Mouse (Mus musculus): Measurements from ENCODE around the gene Rpl38.

The Rpl38 gene

DNA sequence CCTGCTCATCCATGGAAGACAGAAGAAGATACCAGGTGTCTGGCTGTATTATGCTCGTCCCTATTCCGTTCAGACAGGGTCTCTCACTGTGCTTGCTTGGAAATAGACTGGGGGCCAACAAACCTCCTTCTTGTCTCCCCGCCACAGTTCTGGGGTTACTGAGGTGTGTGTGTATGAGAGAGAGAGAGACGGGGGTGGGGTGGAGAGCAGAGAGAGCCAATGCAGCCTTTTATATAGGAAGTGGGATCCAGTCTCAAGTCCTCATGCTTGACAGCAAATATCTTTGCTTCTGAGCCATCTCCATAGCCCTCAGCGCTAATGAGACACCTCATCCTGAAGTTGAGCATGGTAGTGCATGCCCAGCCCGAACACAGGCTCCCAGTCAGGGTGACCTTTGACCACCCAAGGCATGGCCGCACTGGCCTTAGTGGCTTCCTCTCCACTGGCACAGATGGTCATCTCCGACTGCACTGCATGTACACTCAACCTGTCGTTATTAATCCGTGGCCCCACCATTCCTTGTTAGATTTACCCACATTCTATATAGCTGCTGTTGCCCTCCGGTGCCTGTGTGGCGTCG lies 14.1 kb downstream of the Rpl38 start:
- peak; percentile 58 for DNase-seq

DNA sequence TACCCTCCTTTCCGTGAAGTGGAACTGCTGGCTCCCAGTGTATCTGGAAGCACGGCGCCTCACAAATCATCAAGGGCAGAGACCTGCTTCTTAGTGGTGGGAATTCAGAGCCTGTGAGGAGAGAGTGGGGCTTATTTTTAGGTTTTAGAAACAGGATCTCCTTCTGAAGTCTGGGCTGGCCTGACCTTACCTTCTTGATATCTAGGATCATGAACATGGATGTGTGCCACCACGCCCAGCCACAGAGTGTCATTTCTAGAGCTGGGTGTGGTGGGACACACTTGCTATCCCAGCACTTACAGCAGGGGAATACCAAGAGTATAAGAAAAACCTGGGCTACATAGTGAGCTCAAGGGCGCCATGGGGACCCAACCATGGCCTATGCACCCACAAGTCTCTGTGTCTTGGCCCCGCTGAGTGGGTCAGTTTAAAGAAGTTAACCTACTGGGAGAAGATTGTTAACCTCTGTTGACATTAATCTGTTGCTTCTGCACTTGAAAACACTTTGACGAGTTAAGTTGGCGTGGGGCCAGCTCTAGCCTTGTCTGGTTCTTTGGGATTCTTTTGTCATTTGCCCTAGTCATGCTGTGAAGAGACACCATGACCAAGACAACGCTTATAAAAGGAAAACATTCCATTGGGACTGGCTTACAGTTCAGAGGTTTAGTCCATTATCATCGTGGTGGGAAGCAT lies 14.9 kb downstream of the Rpl38 start:
- no peak for DNase-seq

DNA sequence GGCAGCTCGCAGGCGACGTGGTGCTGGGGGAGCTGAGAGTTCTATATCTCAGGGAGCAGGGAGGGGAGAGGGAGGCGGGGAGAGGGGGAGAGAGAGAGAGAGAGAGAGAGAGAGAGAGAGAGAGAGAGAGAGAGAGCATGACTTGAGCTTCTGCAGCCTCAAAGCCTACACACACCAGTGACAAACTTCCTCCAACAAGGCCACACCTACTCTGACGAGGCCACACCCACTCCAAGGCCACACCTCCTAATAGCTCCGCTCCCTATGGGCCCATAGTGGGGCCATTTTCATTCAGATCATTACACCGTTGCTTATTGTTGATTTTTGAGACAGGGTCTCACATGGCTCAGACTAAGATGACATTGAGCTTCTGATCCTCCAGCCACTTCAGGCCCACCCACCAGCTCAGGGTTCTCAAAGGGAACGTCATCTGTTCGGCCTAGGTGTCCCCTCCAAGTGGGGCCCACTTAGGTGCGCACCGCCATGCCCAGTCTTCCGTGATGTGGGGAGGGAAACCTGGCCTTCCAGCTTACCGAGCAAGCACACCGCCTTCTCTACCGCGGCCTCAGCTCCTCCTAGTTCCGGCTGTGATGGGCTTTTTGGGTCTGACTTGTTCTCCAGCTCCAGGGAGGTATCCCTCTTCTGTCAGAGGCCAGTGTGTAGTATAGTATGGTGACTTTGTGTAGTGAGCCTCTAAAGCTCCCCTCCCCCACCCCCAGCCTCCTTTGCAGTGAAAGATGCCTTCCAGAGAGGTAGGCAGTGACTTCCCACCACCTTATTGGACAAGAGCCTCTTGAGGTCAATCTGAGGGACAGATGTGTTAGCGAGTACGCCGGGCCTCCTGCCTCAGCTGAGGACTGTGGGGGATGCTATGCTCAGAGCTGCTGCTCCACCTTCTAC lies 15.6 kb downstream of the Rpl38 start:
- DNase-seq = no peak

DNA sequence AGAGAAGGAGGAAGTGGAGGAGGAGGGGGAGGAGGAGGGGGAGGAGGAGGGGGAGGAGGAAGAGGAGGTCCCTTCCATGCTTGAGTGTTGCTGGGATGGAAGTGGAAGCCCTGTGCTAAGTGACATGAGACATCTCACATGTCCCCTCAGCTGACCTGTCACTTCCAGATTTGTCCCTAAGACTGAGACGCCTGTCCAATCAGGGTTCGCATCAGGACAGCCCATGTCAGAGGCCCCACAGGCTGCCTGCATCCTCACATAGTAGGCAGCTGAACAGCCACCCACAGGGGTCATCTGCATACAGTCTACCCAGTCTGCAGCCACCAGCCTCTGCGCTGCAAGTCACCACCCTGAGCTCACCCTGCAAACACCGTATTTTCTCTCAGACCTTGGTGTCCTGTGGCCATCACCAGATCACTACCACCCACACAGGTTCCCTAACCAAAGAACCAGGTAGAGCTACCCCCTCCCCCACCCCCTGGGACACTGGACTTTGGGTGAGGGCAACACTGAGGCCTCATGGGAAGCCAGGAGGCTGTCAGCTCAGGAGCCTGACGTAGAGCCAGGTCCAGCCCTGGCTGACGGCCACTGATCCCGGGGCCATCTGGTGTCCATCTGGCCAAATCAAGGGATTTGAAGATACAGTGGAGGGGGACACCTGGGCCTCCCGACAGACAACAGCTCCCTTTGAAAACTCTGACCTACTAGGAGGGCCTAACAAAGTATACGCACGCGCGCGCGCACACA lies 16.5 kb downstream of the Rpl38 start:
- peak; percentile 91 for DNase-seq

DNA sequence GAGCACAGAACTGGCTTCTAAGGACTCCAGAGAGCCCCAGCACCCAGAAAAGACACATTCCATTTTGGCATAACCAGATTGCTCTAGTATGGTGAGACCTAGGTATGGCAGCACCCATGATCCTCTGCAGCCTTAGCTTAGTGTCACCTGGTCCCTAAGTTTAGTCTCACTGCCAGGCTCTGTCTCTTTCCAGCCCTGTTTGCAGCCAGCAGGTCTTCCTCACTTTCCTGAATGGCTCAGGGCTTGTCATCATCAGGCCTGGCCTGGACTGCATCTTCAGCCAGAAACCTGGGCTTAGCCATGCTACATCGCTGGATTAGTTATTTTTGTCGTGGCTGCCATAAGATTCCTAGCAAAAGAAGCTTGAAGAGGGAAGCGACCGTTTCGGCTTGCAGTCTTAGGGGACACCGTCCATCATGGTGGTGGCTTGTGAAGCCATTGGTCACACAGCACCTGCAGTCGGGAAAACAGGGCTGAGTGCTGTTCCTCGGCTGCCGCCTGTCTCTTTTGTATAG lies 17.3 kb downstream of the Rpl38 start:
- no peak for DNase-seq

DNA sequence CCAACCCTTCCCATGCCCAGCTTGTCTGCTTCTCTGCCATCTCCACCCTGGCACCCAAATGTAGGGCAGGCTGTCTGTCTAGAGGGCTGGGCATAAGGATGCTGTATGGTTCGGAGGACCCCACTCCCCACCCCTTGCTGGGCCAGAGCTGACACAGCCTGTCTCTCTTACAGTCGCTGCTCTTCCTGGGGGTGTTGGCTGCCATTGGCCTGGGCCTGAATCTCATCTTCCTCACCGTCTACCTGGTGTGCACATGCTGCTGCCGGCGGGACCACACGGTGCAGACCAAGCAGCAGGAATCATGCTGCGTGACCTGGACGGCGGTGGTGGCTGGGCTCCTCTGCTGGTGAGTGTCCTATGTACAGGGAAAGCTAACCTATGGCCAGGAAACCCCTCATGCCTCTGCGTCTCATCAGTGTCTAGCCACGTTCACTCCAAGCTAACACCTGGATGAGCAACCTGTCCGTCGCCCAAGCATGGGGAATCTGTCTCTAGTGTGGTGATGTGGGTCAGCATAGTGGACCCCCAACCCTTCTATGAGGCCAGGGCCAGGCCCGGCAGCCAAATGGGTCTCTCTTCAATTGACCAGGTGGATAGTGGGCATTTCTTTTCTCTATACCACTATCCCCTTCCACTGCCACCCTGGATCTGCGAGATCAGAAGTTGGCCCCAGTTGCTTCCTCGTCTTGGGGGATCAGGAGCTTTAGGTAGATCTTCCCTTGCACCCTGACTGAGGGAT lies 18.1 kb downstream of the Rpl38 start:
- no peak for DNase-seq

DNA sequence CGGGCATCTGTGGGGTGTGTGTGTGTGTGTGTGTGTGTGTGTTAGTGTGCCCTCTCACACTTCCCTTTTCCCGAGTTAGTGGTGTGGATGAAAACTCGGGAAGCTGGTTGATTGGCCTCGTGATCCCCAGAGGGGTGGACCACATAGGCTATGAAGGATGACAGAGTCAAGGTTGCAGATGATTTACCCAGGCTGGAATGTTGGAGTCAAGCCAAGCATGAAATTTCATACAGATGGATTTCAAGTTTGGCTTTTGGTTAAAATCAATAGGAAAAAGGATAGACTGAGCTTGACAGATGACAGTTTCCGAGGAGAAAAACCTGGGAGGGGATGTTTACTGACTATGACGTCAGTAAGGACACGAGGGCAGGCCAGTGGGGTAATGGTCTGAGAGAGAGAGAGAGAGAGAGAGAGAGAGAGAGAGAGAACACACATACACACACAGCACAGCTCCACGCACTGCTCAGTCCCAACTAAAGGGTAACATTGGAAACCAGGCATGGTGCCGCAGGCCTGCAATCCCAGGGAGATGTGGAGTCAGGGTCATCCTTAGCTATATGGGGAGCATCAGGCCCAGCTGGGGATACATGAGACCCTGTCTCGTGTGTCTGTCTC lies 19.4 kb downstream of the Rpl38 start:
- DNase-seq = no peak

DNA sequence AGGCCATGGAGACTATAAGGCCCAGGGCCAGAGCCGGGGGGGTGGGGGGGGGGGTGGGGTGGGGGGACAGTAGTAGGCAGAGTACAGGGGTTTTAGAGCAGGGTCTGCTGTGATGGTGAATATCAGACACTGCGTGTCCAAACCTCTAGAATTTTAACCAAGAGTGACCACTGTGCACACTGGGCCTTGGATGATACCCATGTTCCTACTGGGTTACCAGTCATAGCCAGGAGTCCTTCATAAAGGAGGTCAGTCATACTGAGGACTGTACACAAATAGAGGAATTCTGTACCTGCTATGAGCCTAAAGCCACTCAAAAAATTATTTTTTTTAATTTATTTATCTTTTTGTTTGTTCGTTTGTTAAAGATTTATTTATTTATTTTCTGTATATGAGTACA lies 20.4 kb downstream of the Rpl38 start:
- no peak for DNase-seq

DNA sequence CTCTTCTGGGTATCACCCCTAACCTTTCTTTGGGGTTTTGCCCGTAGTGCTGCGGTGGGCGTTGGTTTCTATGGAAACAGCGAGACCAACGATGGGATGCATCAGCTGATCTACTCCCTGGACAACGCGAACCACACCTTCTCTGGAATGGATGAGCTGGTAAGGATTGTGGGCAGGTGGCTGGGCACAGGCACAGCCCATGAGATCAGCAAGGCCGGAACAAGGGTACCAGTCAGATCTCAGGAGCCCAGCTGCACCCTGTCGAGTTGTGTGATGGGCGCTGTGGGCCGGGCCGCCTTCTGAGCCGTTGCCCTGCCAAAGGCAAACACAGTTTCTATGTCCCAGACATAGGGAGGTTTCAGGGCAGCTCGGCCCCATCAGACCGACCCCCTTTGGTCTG lies 21.9 kb downstream of the Rpl38 start:
- no peak for DNase-seq

DNA sequence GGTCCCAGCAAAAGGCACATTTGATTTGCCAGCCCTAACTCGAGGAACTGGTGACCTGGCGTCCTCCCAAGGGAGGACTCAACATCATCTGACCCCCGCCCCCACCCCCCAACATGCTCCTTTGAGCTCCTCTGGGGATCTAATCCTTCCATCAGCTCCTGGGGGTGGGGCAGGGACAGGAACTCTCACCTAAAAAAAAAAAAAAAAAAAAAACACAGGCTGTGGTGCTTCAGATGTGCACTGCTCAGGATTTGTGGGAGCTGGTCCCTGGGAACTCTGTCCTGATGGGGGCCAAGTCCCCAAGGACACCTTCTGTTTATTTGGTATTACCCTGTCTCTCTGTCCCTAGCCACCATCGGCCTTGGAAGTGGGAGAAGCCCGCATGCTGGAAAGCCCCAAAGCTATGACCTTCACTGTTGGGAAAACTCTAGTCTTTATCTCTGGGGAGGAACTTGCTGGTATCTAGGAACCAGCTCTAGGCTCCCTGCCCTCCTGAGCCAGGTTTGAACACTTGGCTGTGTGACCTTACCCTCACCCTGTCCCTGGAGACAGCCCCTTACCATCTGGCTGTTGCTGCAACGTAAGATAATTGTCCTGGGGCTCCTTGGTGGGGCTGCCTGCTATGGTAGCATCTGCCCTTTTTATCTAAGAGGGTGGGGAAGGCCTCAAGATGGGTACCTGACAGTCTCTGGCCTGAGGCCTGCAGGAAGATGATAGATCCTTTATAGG lies 23.3 kb downstream of the Rpl38 start:
- DNase-seq = no peak

DNA sequence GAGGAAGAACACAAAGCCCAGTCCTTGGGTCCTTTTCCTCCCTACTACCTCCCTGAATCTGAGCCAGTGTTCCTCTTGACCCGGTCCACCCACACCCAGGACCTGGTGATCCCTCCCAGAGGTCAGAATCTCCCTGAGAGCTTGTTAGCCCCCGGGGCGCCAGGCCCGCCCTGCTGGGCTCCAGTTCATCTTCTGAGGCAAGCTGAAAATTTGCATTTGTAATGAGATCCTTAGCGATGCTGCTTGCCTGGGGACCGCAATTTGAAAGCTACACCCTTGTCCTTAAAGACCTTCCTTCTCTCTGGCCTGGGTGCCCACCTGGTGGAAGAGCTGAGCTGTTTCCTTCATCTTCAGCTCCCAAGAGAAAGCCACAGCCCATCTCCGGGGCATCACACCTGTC lies 24.3 kb downstream of the Rpl38 start:
- no peak for DNase-seq

DNA sequence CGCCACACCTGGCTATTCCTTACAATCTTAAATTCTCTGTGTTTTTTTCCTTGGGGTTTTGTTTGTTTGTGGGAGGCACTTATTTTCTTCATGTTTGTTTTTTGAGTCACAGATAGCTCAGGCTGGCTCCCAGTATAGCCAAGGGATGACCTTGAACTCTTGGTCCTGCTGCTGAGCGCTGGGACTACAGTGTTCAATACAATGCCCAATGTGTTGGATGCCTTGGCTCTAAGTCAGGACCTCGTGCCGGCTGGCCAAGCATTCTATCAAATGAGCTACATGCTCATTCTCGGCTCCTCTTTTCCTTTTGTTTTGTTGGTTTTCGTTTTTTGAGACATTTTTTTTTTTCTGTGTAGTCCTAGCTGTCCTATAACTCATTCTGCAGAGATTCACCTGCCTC lies 25.1 kb downstream of the Rpl38 start:
- no peak for DNase-seq

DNA sequence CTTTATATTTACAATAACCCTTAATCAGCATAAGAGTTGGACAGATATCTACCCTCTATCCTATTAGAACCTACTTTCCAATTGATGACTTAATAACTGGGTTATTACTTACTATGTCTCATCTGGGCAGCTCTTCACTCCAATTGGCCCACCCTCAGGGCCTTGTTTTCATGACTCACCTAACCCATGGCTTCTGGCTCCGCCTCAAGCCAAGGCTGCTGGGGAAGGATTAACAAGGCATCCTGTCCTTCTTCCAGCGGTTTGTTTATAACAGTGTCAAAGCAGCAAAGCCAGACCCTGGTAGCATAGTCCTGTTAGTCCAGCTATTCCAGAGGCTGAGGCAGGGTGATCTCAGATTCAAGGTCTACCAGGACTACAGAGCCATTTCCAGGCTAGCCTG lies 26.1 kb downstream of the Rpl38 start:
- no peak for DNase-seq

DNA sequence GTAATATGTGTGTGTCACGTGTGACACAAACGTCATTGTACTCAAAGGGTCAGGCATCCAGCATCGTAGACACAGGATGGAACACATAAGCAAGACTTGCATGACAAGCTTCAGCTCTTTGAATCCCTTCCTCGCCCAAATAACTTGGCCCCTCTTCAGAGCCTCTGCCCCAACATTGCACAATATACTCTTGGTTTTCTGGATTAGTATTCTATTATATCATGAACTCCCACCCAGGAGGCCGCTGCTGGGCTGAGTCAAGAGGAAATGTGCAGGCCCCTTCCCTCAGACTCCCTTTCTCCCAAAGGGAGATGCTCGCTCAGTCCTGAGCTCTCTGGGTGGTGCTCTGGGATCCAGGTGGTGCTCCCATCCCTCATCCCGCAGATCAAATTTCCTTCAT lies 30.2 kb downstream of the Rpl38 start:
- DNase-seq = no peak

DNA sequence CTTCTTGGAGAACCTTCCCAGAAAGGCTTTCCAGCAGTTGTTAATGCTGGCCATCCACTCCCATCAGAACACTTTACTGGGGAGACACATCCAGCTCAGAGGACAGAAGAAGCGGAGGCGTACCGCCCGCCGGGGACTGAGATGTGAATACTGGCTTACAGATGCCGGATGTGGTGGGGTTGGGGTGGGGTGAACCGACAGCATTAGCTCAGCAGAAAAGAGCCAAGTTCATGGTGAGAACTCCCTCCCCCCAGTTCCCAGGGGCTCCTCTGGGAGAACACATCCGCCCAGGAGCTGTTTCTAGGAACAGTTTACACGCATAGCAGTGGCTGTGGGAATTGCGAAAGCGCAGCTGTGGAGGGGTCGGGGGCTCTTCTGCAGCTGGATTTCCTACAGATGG lies 31.2 kb downstream of the Rpl38 start:
- peak; percentile 51 for DNase-seq

DNA sequence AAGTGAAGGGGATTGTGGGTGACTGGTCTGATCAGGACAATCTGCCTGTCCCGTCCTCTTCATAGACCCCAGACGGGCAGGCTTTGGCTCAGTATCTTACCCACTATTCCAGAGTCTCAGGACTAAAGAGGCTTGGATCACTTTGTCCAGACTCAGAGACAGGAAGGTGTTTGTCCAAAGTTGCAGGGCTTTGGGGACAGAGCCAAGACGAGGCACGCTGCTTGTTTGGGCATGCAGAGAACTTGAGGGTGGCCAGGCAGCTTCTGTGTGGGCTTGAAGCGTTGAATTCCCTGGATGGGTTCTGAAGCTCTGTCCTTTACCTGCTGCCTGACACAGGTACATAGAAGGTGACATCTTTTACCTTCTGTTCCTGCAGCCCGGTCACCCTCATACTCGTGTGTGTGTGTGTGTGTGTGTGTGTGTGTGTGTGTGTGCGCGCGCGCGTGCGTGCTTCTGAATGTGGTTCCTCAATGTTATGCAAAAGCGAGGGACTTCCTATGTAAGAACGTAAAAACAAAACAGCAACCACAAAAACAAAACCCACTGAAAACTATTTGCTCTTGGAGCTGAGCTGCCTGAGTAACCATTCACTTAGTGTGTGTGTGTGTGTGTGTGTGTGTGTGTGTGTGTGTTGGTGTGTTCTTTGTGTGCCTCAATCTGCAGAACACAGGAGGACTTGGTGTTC lies 34.1 kb downstream of the Rpl38 start:
- no peak for DNase-seq

DNA sequence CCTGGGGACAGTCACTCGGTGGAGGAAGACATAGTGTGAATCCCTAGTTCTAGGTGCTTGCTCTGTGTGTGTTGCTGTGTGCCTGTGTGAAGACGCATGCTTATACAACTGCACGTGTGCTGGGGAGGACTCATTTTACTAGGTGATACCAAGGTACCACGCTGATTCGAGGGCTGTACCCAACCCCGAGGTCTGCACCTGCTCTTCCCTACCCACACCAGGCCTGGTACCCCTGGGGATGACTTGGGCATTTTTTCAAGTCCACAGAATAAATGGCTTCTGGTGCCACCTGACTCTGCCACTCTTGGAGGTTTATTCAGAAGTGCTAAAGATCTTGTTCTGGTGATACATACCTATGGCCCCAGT lies 34.7 kb downstream of the Rpl38 start:
- DNase-seq = no peak

DNA sequence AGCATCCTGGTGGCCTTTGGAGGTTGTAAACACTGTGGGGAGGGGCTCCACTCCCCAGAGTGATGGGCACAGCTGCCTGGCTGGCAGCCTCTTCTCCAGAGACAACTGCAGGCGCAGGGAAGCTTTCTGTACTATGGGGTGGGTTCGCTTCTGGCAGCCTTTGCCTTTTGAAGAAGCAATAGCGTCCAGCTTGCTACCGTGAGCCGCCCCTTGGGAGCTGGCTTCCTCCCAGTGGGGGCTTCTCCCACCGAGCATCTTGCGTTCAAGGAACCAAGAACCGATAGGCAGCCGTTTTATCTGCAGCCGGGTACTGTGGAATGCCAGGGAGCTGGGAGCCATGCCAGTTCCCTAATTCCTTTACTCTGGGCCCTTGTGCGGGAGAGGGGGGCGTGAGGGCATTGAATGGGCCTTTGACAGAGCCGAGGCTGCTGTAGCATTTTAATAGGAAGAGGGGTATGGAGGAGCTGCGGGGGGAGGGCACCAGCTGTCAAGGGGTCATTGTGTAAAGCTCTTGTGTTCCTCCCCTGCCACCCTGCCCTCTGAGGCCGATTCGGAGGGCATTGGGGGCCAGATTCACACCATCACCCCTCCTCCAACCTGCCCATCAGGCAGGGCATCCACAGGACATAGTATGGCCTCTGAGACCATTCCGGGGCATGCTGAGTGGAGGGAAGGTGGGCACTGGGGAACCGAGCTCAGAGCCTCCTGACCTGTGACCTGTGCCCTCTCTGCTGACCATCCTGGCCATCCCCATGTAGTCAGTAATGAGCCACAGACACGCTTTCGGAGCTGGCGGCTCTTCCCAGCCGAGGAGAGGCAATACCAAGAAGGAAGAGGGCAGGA lies 36.0 kb downstream of the Rpl38 start:
- DNase-seq = no peak

DNA sequence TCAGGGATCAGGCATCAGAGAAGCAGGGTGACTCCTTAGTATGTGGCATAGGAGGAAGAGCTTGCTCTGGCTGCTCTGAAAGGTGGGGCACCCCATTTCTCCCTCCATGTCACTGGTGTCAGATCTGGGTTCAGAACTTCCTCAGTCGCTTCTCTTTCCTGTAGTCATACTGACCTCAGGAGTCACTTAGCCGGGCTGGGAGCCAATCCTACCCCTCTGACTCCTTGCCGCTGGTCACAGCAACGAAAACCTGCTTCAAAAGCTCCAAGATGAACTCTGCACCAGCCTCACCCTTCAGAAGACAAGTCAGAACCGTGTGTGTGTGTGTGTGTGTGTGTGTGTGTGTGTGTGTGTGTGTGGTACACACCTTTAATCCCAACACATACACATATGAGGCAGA lies 38.0 kb downstream of the Rpl38 start:
- no peak for DNase-seq

DNA sequence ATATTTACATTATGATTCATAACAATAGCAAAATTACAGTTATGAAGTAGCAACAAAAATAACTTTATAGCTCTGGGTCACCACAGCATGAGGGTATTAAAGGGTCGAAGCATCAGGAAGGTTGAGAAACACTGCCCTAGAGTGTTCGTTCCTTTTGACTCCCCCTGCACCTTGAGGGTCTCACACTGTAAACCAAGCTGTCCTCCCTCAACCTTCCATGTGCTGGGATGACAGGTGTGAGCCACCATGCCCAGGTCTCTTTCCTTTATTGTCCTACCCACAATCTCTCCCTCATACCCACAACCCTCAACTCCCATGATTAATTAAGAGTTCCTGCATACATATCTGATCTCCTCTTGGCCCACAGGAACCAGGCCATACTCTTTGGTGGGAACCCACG lies 43.1 kb downstream of the Rpl38 start:
- no peak for DNase-seq

Measured in kidney, adult 9 months (tissue).